Mouse (Mus musculus) monocyte, adult 59 days (primary cell): Measurements from ENCODE around the gene Atad1. TPM values are rescaled to one million over a fixed set of nuclear protein-coding genes. Genes with fewer than 3 reads are reported as not detected.

ENCODE experiments used
- total RNA-seq, 2 experiments: library from RNA; stranded (reverse); gene quantifications; one replicate each; pipeline ENCODE4 v1.2.4; 2023

Atad1 gene
- 10 to 100 TPM; 35.2 to 46.6 TPM for total RNA-seq

GRCm38 (mm10) chr19:32739686-32740085 lies at the start of gene Atad1:
Gene Atad1 (minus strand): TSS chr19:32739786.

DNA sequence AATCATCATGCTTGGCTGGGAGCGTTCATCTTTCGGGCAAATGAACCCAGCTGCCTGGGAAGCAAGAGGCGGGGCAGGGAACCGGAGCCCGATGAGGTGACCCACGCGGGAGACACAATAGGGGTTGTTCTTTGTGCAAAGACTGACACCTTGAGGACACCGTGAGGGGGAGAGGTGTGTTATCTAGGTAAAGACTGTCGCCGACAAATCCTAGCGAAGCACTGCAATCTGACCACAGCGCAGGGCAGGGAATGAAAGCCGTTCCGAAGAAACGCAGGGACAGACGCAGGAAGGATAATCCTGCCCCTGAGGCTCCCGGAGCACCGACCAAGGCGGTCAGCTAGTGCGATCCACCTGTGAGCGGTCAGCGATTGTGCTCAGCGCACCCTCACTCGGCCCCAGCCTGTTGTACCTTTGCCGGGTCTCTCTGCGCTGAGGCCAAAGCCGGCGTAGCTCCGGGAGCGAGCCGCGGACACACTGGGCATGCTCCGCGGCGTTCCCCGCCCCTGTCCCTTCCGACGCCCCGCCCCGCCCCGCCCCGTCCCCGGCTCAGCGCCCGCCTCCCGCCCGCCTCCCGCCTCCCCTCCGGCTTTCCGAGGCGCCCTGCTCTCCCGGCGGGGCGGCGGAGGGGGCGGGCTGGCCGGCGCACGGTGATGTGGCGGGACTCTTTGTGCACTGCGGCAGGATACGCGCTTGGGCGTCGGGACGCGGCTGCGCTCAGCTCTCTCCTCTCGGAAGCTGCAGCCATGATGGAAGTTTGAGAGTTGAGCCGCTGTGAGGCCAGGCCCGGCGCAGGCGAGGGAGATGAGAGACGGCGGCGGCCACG lies 17.5 kb upstream of the Atad1 start, which contains the start of gene Pten:
Gene Pten (plus strand): TSS at position 598 of the 826 bp plus-strand sequence.

Other genes starting within 250 kb of the Atad1 start
- 10 to 100 TPM in 1 of 2 experiments, 1 to 10 TPM in 1; 8.0 to 11.7 TPM for gene Papss2, start 144.0 kb downstream of the Atad1 start, total RNA-seq
- 100 to 1,000 TPM; 139 to 142 TPM for gene Pten, start 17.7 kb upstream of the Atad1 start, total RNA-seq